In the genomic region with DNA sequence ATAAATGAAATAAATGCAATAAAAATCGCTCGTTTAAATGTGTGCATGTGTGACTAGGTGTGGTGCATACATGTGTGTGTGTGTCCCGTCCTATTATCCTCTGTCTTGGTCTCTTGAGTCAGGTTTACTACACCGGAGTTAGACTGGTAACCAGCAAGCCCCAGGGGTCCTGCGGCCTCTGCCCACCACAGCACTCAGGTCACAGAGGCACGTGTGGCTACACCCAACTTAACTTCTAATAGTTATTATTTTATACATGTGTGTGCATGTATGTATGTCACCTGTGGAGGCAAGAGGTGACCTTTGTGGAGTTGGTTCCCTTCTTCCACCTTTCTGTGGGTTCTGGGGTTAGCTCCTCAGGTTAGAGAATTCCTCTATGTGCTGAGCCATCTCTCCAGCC, we compare ENCODE assay signal across 11 mouse cellular contexts. TPM values are rescaled to one million over a fixed set of nuclear protein-coding genes. Genes with fewer than 3 reads are reported as not detected.
A peak's percentile ranks its signal among the peaks of the same experiment; 100 is the strongest.
DNase-seq lines count a peak whose midpoint lies in the region; ATAC-seq and TF ChIP-seq lines count a peak whose summit lies in the region.
"Had no signal": no experiment of that assay in that cellular context is flagged by ENCODE, and none has a peak within 500 bp of the region (broad histone marks: within the 10 kb centered on the region; RNA-seq: fewer than 3 reads in every experiment).

No protein-coding gene starts in this region.

- no peak for TF ChIP-seq CTCF in intestine, postnatal 0 days (IDR thresholded peaks at IDR 0.05; ENCODE audit: low read depth)
- no peak for TF ChIP-seq CTCF in stomach, postnatal 0 days (IDR thresholded peaks at IDR 0.05; ENCODE audit: low read depth)
- TF ChIP-seq CTCF in thymus, adult 2 months (IDR thresholded peaks at IDR 0.05; ENCODE audit: borderline replicate concordance, control insufficient read depth, extremely low read depth, insufficient read depth, low read length, poor library complexity), result no peak

- no peak for TF ChIP-seq POLR2A in thymus, adult 2 months (IDR thresholded peaks at IDR 0.05; ENCODE audit: control insufficient read depth, extremely low read depth, insufficient read depth, low read length, poor library complexity)

- no peak for ATAC-seq in intestine, embryonic 14.5 days (replicated peaks; ENCODE audit: low FRiP score, low TSS enrichment, low read depth)
- no peak for ATAC-seq in intestine, postnatal 0 days
- ATAC-seq in stomach, embryonic 14.5 days (ENCODE audit: insufficient number of reproducible peaks, insufficient read depth, low FRiP score, low read depth), result no peak
- ATAC-seq in stomach, postnatal 0 days (ENCODE audit: low FRiP score, low TSS enrichment), result no peak
- ATAC-seq in intestine, embryonic 16.5 days, result no peak
- ATAC-seq: hindbrain, postnatal 0 days had no signal

- peak overlapping the region; percentile 89 for H3K27ac ChIP-seq in intestine, embryonic 14.5 days (ENCODE audit: low read depth)
- H3K27ac ChIP-seq in intestine, postnatal 0 days (ENCODE audit: low read depth, low read length), result no peak overlapping the region
- peak overlapping the region; percentile 92 for H3K27ac ChIP-seq in stomach, embryonic 14.5 days (ENCODE audit: low read length)
- no peak overlapping the region for H3K27ac ChIP-seq in stomach, postnatal 0 days (replicated peaks)
- H3K27ac ChIP-seq in intestine, embryonic 16.5 days (ENCODE audit: low read length), result 0 out of 2 replicates have a peak overlapping the region, but pooled peaks have one; percentile 33
- no peak overlapping the region for H3K27ac ChIP-seq in thymus, adult 2 months (ENCODE audit: control insufficient read depth, insufficient read depth, low read length)

- no peaks in the 10 kb centered on the region for H3K27me3 ChIP-seq in intestine, embryonic 14.5 days (replicated peaks; ENCODE audit: control insufficient read depth, insufficient read depth, low read length)
- H3K27me3 ChIP-seq in intestine, postnatal 0 days (replicated peaks; ENCODE audit: control insufficient read depth, insufficient read depth, low read length), result no peaks in the 10 kb centered on the region
- H3K27me3 ChIP-seq in stomach, embryonic 14.5 days (ENCODE audit: control insufficient read depth, insufficient read depth, low read length), result no peaks in the 10 kb centered on the region
- H3K27me3 ChIP-seq in stomach, postnatal 0 days (ENCODE audit: control insufficient read depth, insufficient read depth, low read length), result no peaks in the 10 kb centered on the region
- H3K27me3 ChIP-seq in intestine, embryonic 16.5 days (replicated peaks; ENCODE audit: control insufficient read depth, insufficient read depth, low read length), result no peaks in the 10 kb centered on the region
- H3K27me3 ChIP-seq in thymus, adult 2 months (ENCODE audit: control insufficient read depth, insufficient read depth, low read length), result no peaks in the 10 kb centered on the region
- H3K27me3 ChIP-seq: CH12.LX had no signal

- no peak overlapping the region for H3K4me2 ChIP-seq in intestine, embryonic 14.5 days (ENCODE audit: low read length)
- no peak overlapping the region for H3K4me2 ChIP-seq in intestine, postnatal 0 days (replicated peaks; ENCODE audit: low read depth)
- H3K4me2 ChIP-seq in stomach, embryonic 14.5 days (replicated peaks; ENCODE audit: low read depth, low read length), result no peak overlapping the region
- H3K4me2 ChIP-seq in stomach, postnatal 0 days (replicated peaks; ENCODE audit: low read depth), result no peak overlapping the region
- H3K4me2 ChIP-seq in intestine, embryonic 16.5 days (ENCODE audit: low read depth, low read length), result no peak overlapping the region

- no peak overlapping the region for H3K4me3 ChIP-seq in intestine, embryonic 14.5 days (ENCODE audit: low read depth, low read length)
- H3K4me3 ChIP-seq in intestine, postnatal 0 days (ENCODE audit: low read depth, low read length), result no peak overlapping the region
- no peak overlapping the region for H3K4me3 ChIP-seq in stomach, embryonic 14.5 days (ENCODE audit: low read depth, low read length)
- no peak overlapping the region for H3K4me3 ChIP-seq in stomach, postnatal 0 days (ENCODE audit: low read depth, low read length)
- no peak overlapping the region for H3K4me3 ChIP-seq in intestine, embryonic 16.5 days (ENCODE audit: low read length)
- no peak overlapping the region for H3K4me3 ChIP-seq in thymus, adult 2 months (ENCODE audit: control insufficient read depth, insufficient read depth, low read length)

- WGBS in intestine, embryonic 14.5 days, result 89% methylated on average over 6 of the region's 6 CpGs
- 94% methylated on average over 6 of the region's 6 CpGs for WGBS in intestine, postnatal 0 days
- 85% methylated on average over 6 of the region's 6 CpGs for WGBS in stomach, embryonic 14.5 days
- WGBS in stomach, postnatal 0 days, result 88% methylated on average over 6 of the region's 6 CpGs
- WGBS in intestine, embryonic 16.5 days, result 90% methylated on average over 6 of the region's 6 CpGs
- WGBS in thymus, adult 2 months, result 97% methylated on average over 6 of the region's 6 CpGs

- no peaks in the 10 kb centered on the region for H3K36me3 ChIP-seq in intestine, embryonic 14.5 days (ENCODE audit: control insufficient read depth, insufficient read depth, low read length)
- H3K36me3 ChIP-seq in intestine, postnatal 0 days (ENCODE audit: control insufficient read depth, insufficient read depth), result no peaks in the 10 kb centered on the region
- H3K36me3 ChIP-seq in stomach, embryonic 14.5 days (ENCODE audit: control insufficient read depth, insufficient read depth, low read length), result no peaks in the 10 kb centered on the region
- no peaks in the 10 kb centered on the region for H3K36me3 ChIP-seq in stomach, postnatal 0 days (ENCODE audit: control insufficient read depth, insufficient read depth, low read length)
- no peaks in the 10 kb centered on the region for H3K36me3 ChIP-seq in intestine, embryonic 16.5 days (ENCODE audit: control insufficient read depth, insufficient read depth, low read length)
- H3K36me3 ChIP-seq in thymus, adult 2 months (ENCODE audit: control insufficient read depth, insufficient read depth, low read length), result no peaks in the 10 kb centered on the region
- H3K36me3 ChIP-seq: midbrain, embryonic 10.5 days had no signal

- TF ChIP-seq EP300 in stomach, postnatal 0 days (optimal IDR thresholded peaks at IDR 0.05), result no peak

- H3K9ac ChIP-seq in intestine, embryonic 14.5 days (ENCODE audit: low read length), result no peak overlapping the region
- no peak overlapping the region for H3K9ac ChIP-seq in intestine, postnatal 0 days (ENCODE audit: low read depth, low read length)
- H3K9ac ChIP-seq in stomach, embryonic 14.5 days (replicated peaks; ENCODE audit: low read depth, low read length), result no peak overlapping the region
- no peak overlapping the region for H3K9ac ChIP-seq in stomach, postnatal 0 days (ENCODE audit: low read length)
- H3K9ac ChIP-seq in intestine, embryonic 16.5 days (ENCODE audit: low read depth, low read length), result no peak overlapping the region

- no peaks in the 10 kb centered on the region for H3K9me3 ChIP-seq in intestine, embryonic 14.5 days (ENCODE audit: control insufficient read depth, low read length)
- H3K9me3 ChIP-seq in intestine, postnatal 0 days (ENCODE audit: control insufficient read depth), result no peaks in the 10 kb centered on the region
- no peaks in the 10 kb centered on the region for H3K9me3 ChIP-seq in stomach, embryonic 14.5 days (ENCODE audit: control insufficient read depth, low read depth, low read length)
- H3K9me3 ChIP-seq in stomach, postnatal 0 days (ENCODE audit: control insufficient read depth, low read length), result no peaks in the 10 kb centered on the region
- H3K9me3 ChIP-seq in intestine, embryonic 16.5 days (ENCODE audit: control insufficient read depth, low read length), result no peaks in the 10 kb centered on the region
- H3K9me3 ChIP-seq: midbrain, embryonic 10.5 days had no signal

- no peak for DNase-seq in intestine, embryonic 14.5 days (ENCODE audit: low spot score)
- DNase-seq in stomach, postnatal 0 days (ENCODE audit: low spot score), result no peak
- no peak for DNase-seq in thymus, adult 2 months
- DNase-seq in right cerebral cortex, postnatal 4 days, result no peak
- DNase-seq: cerebellum, postnatal 14 days had no signal

- peaks cover 43% of the 10 kb centered on the region for H3K4me1 ChIP-seq in intestine, embryonic 14.5 days (replicated peaks; ENCODE audit: control insufficient read depth, insufficient read depth, low read length)
- H3K4me1 ChIP-seq in intestine, postnatal 0 days (replicated peaks; ENCODE audit: control insufficient read depth, insufficient read depth, low read length), result 0 out of 2 replicates have a peak, but pooled peaks cover 4% of the 10 kb centered on the region
- H3K4me1 ChIP-seq in stomach, embryonic 14.5 days (ENCODE audit: control insufficient read depth, insufficient read depth, low read length), result peaks cover 48% of the 10 kb centered on the region
- peaks cover 16% of the 10 kb centered on the region for H3K4me1 ChIP-seq in stomach, postnatal 0 days (replicated peaks; ENCODE audit: control insufficient read depth, insufficient read depth)
- H3K4me1 ChIP-seq in intestine, embryonic 16.5 days (ENCODE audit: control insufficient read depth, insufficient read depth, low read length), result peaks cover 35% of the 10 kb centered on the region
- H3K4me1 ChIP-seq in thymus, adult 2 months (replicated peaks; ENCODE audit: control insufficient read depth, insufficient read depth, low read length), result peaks cover 7% of the 10 kb centered on the region

RNA-seq across cellular contexts. Expression of gene Tgoln1, which starts 37.6 kb away (rescaled TPM):
- 37.6 and 40.8 TPM in 2 replicates for polyA plus RNA-seq in intestine, embryonic 14.5 days (2014; fragmentation: Nextera tagmentation; extraction: Ambion mirVana)
- 133 and 136 TPM in 2 replicates for polyA plus RNA-seq in intestine, postnatal 0 days (2015; fragmentation: Nextera tagmentation; extraction: Ambion mirVana)
- polyA plus RNA-seq in stomach, embryonic 14.5 days (2014; fragmentation: Nextera tagmentation; extraction: Ambion mirVana), result 38.9 and 39.3 TPM in 2 replicates
- polyA plus RNA-seq in stomach, postnatal 0 days (2015; fragmentation: Nextera tagmentation; extraction: Ambion mirVana), result 37.2 and 37.7 TPM in 2 replicates
- 48.8 and 57.5 TPM in 2 replicates for polyA plus RNA-seq in intestine, embryonic 16.5 days (2015; fragmentation: Nextera tagmentation; extraction: Ambion mirVana)
- polyA plus RNA-seq in thymus, adult 2 months (2012; rRNA removed), result 33.2 and 37.9 TPM in 2 replicates

RNA-seq across cellular contexts. Expression of gene Retsat, which starts 56.1 kb away (rescaled TPM):
- 20.7 and 21.3 TPM in 2 replicates for polyA plus RNA-seq in intestine, embryonic 14.5 days (2014; fragmentation: Nextera tagmentation; extraction: Ambion mirVana)
- 24.6 and 26.4 TPM in 2 replicates for polyA plus RNA-seq in intestine, postnatal 0 days (2015; fragmentation: Nextera tagmentation; extraction: Ambion mirVana)
- 17.0 and 21.9 TPM in 2 replicates for polyA plus RNA-seq in stomach, embryonic 14.5 days (2014; fragmentation: Nextera tagmentation; extraction: Ambion mirVana)
- 54.1 TPM in 2 replicates for polyA plus RNA-seq in stomach, postnatal 0 days (2015; fragmentation: Nextera tagmentation; extraction: Ambion mirVana)
- 41.1 and 44.0 TPM in 2 replicates for polyA plus RNA-seq in intestine, embryonic 16.5 days (2015; fragmentation: Nextera tagmentation; extraction: Ambion mirVana)
- polyA plus RNA-seq in thymus, adult 2 months (2012; rRNA removed), result 16.5 and 17.1 TPM in 2 replicates

RNA-seq across cellular contexts. Expression of gene Elmod3, which starts 56.1 kb away (rescaled TPM):
- 14.2 and 15.1 TPM in 2 replicates for polyA plus RNA-seq in intestine, embryonic 14.5 days (2014; fragmentation: Nextera tagmentation; extraction: Ambion mirVana)
- polyA plus RNA-seq in intestine, postnatal 0 days (2015; fragmentation: Nextera tagmentation; extraction: Ambion mirVana), result 11.1 and 11.7 TPM in 2 replicates
- 19.0 and 19.1 TPM in 2 replicates for polyA plus RNA-seq in stomach, embryonic 14.5 days (2014; fragmentation: Nextera tagmentation; extraction: Ambion mirVana)
- 13.3 and 15.8 TPM in 2 replicates for polyA plus RNA-seq in stomach, postnatal 0 days (2015; fragmentation: Nextera tagmentation; extraction: Ambion mirVana)
- 15.6 and 15.8 TPM in 2 replicates for polyA plus RNA-seq in intestine, embryonic 16.5 days (2015; fragmentation: Nextera tagmentation; extraction: Ambion mirVana)
- polyA plus RNA-seq in thymus, adult 2 months (2012; rRNA removed), result 22.9 and 23.4 TPM in 2 replicates

Comparison
In these comparisons a context has a peak if more than half of its experiments do, and no peak if none do; other contexts are left out.
1. H3K27ac ChIP-seq: peak in intestine, embryonic 14.5 days (single experiment), stomach, embryonic 14.5 days (single experiment) and intestine, embryonic 16.5 days (single experiment); none in intestine, postnatal 0 days (single experiment), stomach, postnatal 0 days (single experiment) and thymus, adult 2 months (single experiment).